Mouse (Mus musculus) limb, embryonic 13.5 days (tissue): ENCODE results near the gene Btbd35f13. TPM values are rescaled to one million over a fixed set of nuclear protein-coding genes. Genes with fewer than 3 reads are reported as not detected.
"Not testable (repeated sequence)": the region's sequence is repeated elsewhere in the genome, so short reads cannot be mapped to it uniquely, and the experiment has no call there.

ENCODE experiments used
- ATAC-seq: fragments of 200-750 bp; cut with Nextera tagmentation; 2 replicates; pipeline ENCODE4 v1.8.0; 2017; ENCODE audit warnings: low read depth, moderate number of reproducible peaks, moderate TSS enrichment; ENCODE audit not compliant: low FRiP score
- H3K27ac ChIP-seq: fragments of 300-500 bp; sonication (generic); 2 replicates; pipeline ENCODE4 v1.5.1; 2015; ENCODE audit warnings: inconsistent platforms, mild to moderate bottlenecking, moderate library complexity
- H3K27me3 ChIP-seq: fragments of 300-500 bp; sonication (generic); 2 replicates; pipeline ENCODE4 v1.6.1; 2015; ENCODE audit warnings: mild to moderate bottlenecking, inconsistent platforms
- H3K36me3 ChIP-seq: fragments of 300-500 bp; sonication (generic); 2 replicates; pipeline ENCODE4 v1.6.1; 2015; ENCODE audit warnings: inconsistent platforms, mild to moderate bottlenecking, moderate library complexity
- H3K4me1 ChIP-seq: fragments of 300-500 bp; sonication (generic); 2 replicates; pipeline ENCODE4 v1.6.1; 2015; ENCODE audit warnings: inconsistent platforms
- H3K4me2 ChIP-seq: fragments of 300-500 bp; sonication (generic); replicated peaks from 2 replicates; pipeline ENCODE4 v1.6.1; 2015; ENCODE audit warnings: inconsistent platforms, mild to moderate bottlenecking, moderate library complexity
- H3K4me3 ChIP-seq: fragments of 300-500 bp; sonication (generic); 2 replicates; pipeline ENCODE4 v1.5.1; 2015; ENCODE audit warnings: moderate library complexity, mild to moderate bottlenecking, inconsistent platforms
- H3K9ac ChIP-seq: fragments of 300-500 bp; sonication (generic); 2 replicates; pipeline ENCODE4 v1.6.1; 2015; ENCODE audit warnings: mild to moderate bottlenecking, inconsistent platforms
- H3K9me3 ChIP-seq: fragments of 300-500 bp; sonication (generic); 2 replicates; pipeline ENCODE4 v1.6.1; 2016; ENCODE audit warnings: inconsistent platforms
- WGBS: fragments of 180-500 bp; shearing (Covaris S2); methylation state at CpG from one replicate; pipeline ENCODE4 v1.1.7; 2015; 5-methylcytosine and 5-hydroxymethylcytosine counted together
- polyA plus RNA-seq: library from polyadenylated mRNA; unstranded; fragments of >200 nt; fragmentation: Nextera tagmentation; extraction: Ambion mirVana; gene quantifications from 2 replicates; pipeline ENCODE4 v1.2.1, GENCODE M21; 2015

Btbd35f13 gene
- polyA plus RNA-seq: not detected in 2 replicates

GRCm38 (mm10) chrX:33656872-33657271 is at the start of gene Btbd35f13:
Gene Btbd35f13 (plus strand): TSS chrX:33657172.
- not testable (repeated sequence) for ATAC-seq, H3K4me1 ChIP-seq, H3K9ac ChIP-seq, H3K4me3 ChIP-seq, H3K27me3 ChIP-seq, H3K36me3 ChIP-seq, H3K27ac ChIP-seq, H3K4me2 ChIP-seq, H3K9me3 ChIP-seq
- WGBS: 64% methylated on average over 3 of the region's 3 CpGs

GRCm38 (mm10) chrX:33702249-33702648 is 45.3 kb downstream of the Btbd35f13 start, which contains the start of gene Btbd35f14:
Gene Btbd35f14 (minus strand): TSS chrX:33702349.
- not testable (repeated sequence) for H3K4me1 ChIP-seq, H3K27me3 ChIP-seq, ATAC-seq, H3K27ac ChIP-seq, H3K4me3 ChIP-seq, H3K36me3 ChIP-seq, H3K9me3 ChIP-seq, H3K9ac ChIP-seq, H3K4me2 ChIP-seq
- WGBS: no CpG with 5 or more reads among the region's 3 CpGs

Other genes starting within 250 kb of the Btbd35f13 start
- gene Btbd35f15, start 79.9 kb upstream of the Btbd35f13 start, polyA plus RNA-seq: not detected in 2 replicates
- not detected in 2 replicates for gene Btbd35f14, start 45.2 kb downstream of the Btbd35f13 start, polyA plus RNA-seq